Mouse (Mus musculus) midbrain, embryonic 10.5 days (tissue): ENCODE measurements at regions not wholly inside any gene's neighbourhood (a gene's known extent, or its start where the extent isn't known, plus 50 kb on each side); places are given as distances from the start of the nearest gene placed in this dataset.

Experiments
- DNase-seq: peaks from one replicate; pipeline ENCODE4 v3.0.0-alpha.2; 2017; ENCODE audit warnings: low spot score
- H3K27ac ChIP-seq: fragments of 300-500 bp; sonication (generic); replicated peaks from 2 replicates; pipeline ENCODE4 v1.5.1; 2016; ENCODE audit warnings: mild to moderate bottlenecking
- H3K27me3 ChIP-seq: fragments of 300-500 bp; sonication (generic); 2 replicates; pipeline ENCODE4 v1.6.1; 2016; ENCODE audit warnings: low read depth, mild to moderate bottlenecking; ENCODE audit not compliant: poor library complexity, severe bottlenecking
- H3K36me3 ChIP-seq: fragments of 300-500 bp; sonication (generic); 2 replicates; pipeline ENCODE4 v1.6.1; 2016; ENCODE audit warnings: mild to moderate bottlenecking, moderate library complexity
- H3K4me1 ChIP-seq: fragments of 300-500 bp; sonication (generic); 2 replicates; pipeline ENCODE4 v1.6.1; 2016
- H3K4me3 ChIP-seq: fragments of 300-500 bp; sonication (generic); 2 replicates; pipeline ENCODE4 v1.5.1; 2016; ENCODE audit warnings: mild to moderate bottlenecking, moderate library complexity
- H3K9me3 ChIP-seq: fragments of 300-500 bp; sonication (generic); replicated peaks from 2 replicates; pipeline ENCODE4 v1.6.1; 2016; ENCODE audit warnings: mild to moderate bottlenecking
- WGBS: fragments of 180-500 bp; shearing (Covaris S2); methylation state at CpG from one replicate; pipeline ENCODE4 v1.1.7; 2016; 5-methylcytosine and 5-hydroxymethylcytosine counted together

GRCm38 (mm10) chr10:98333411-98334067 lies 580.7 kb upstream of the Atp2b1 start:
- H3K27me3 ChIP-seq = no peaks in the 10 kb centered on the region
- 73% methylated on average over 6 of the region's 6 CpGs for WGBS
- DNase-seq = no peak

GRCm38 (mm10) chr10:98343827-98344226 lies 570.4 kb upstream of the Atp2b1 start:
- Histone ChIP-seq H3K9me3 (no peaks in the 10 kb centered on the region), H3K27ac (no peak overlapping the region), H3K36me3 (no peaks in the 10 kb centered on the region), H3K4me1 (no peaks in the 10 kb centered on the region), H3K4me3 (no peak overlapping the region), H3K27me3 (no peaks in the 10 kb centered on the region)
- 89% methylated on average over 5 of the region's 5 CpGs for WGBS
- DNase-seq = no peak

More at GRCm38 (mm10) chr10:98333411-98334067, 580.7 kb upstream of the Atp2b1 start:
- no peak overlapping the region for H3K27ac ChIP-seq
- H3K9me3 ChIP-seq = no peaks in the 10 kb centered on the region
- no peaks in the 10 kb centered on the region for H3K4me1 ChIP-seq
- no peak overlapping the region for H3K4me3 ChIP-seq
- no peaks in the 10 kb centered on the region for H3K36me3 ChIP-seq

GRCm38 (mm10) chr10:98349466-98349865 lies 564.7 kb upstream of the Atp2b1 start:
- DNase-seq = no peak
- H3K27ac ChIP-seq = no peak overlapping the region
- H3K4me1 ChIP-seq = no peaks in the 10 kb centered on the region
- no peak overlapping the region for H3K4me3 ChIP-seq
- H3K27me3 ChIP-seq = no peaks in the 10 kb centered on the region
- H3K36me3 ChIP-seq = no peaks in the 10 kb centered on the region
- no peaks in the 10 kb centered on the region for H3K9me3 ChIP-seq
- WGBS = 93% methylated on average over 5 of the region's 5 CpGs

GRCm38 (mm10) chr10:98350318-98350926 lies 563.8 kb upstream of the Atp2b1 start:
- Histone ChIP-seq H3K4me1 (no peaks in the 10 kb centered on the region), H3K36me3 (no peaks in the 10 kb centered on the region), H3K4me3 (no peak overlapping the region), H3K9me3 (no peaks in the 10 kb centered on the region), H3K27me3 (no peaks in the 10 kb centered on the region), H3K27ac (no peak overlapping the region)
- DNase-seq = no peak
- 87% methylated on average over 6 of the region's 6 CpGs for WGBS

- no peak for DNase-seq
- Histone ChIP-seq H3K27me3 (no peaks in the 10 kb centered on the region), H3K27ac (no peak overlapping the region), H3K4me3 (no peak overlapping the region), H3K4me1 (no peaks in the 10 kb centered on the region), H3K9me3 (no peaks in the 10 kb centered on the region), H3K36me3 (no peaks in the 10 kb centered on the region)
- WGBS = 92% methylated on average over 2 of the region's 2 CpGs
Observed at GRCm38 (mm10) chr10:98352061-98352460, 562.1 kb upstream of the Atp2b1 start.

- no peak overlapping the region for H3K4me3 ChIP-seq
- DNase-seq = no peak
- H3K36me3 ChIP-seq = no peaks in the 10 kb centered on the region
- no peaks in the 10 kb centered on the region for H3K27me3 ChIP-seq
- 96% methylated on average over 2 of the region's 2 CpGs for WGBS
- no peak overlapping the region for H3K27ac ChIP-seq
- no peaks in the 10 kb centered on the region for H3K9me3 ChIP-seq
- H3K4me1 ChIP-seq = no peaks in the 10 kb centered on the region
Observed at GRCm38 (mm10) chr10:98354486-98354885, 559.7 kb upstream of the Atp2b1 start.

GRCm38 (mm10) chr10:98364604-98365003 lies 549.6 kb upstream of the Atp2b1 start:
- H3K27ac ChIP-seq = no peak overlapping the region
- H3K4me1 ChIP-seq = no peaks in the 10 kb centered on the region
- 74% methylated on average over 2 of the region's 2 CpGs for WGBS
- DNase-seq = no peak
- no peak overlapping the region for H3K4me3 ChIP-seq
- no peaks in the 10 kb centered on the region for H3K36me3 ChIP-seq
- no peaks in the 10 kb centered on the region for H3K27me3 ChIP-seq
- no peaks in the 10 kb centered on the region for H3K9me3 ChIP-seq

GRCm38 (mm10) chr10:98372561-98372960 lies 541.6 kb upstream of the Atp2b1 start:
- no peak for DNase-seq
- Histone ChIP-seq H3K27me3 (no peaks in the 10 kb centered on the region), H3K4me3 (no peak overlapping the region), H3K36me3 (no peaks in the 10 kb centered on the region), H3K9me3 (no peaks in the 10 kb centered on the region), H3K27ac (no peak overlapping the region), H3K4me1 (no peaks in the 10 kb centered on the region)
- WGBS = 75% methylated on average over 4 of the region's 4 CpGs

GRCm38 (mm10) chr10:98373314-98373713 lies 540.9 kb upstream of the Atp2b1 start:
- DNase-seq = no peak
- Histone ChIP-seq H3K27me3 (no peaks in the 10 kb centered on the region), H3K4me3 (no peak overlapping the region), H3K36me3 (no peaks in the 10 kb centered on the region), H3K9me3 (no peaks in the 10 kb centered on the region), H3K4me1 (no peaks in the 10 kb centered on the region), H3K27ac (no peak overlapping the region)
- WGBS = 79% methylated on average over 3 of the region's 3 CpGs

GRCm38 (mm10) chr10:98374684-98375083 lies 539.5 kb upstream of the Atp2b1 start:
- Histone ChIP-seq H3K27ac (no peak overlapping the region), H3K27me3 (no peaks in the 10 kb centered on the region), H3K4me3 (no peak overlapping the region), H3K36me3 (no peaks in the 10 kb centered on the region), H3K9me3 (no peaks in the 10 kb centered on the region), H3K4me1 (no peaks in the 10 kb centered on the region)
- DNase-seq = no peak

- Histone ChIP-seq H3K4me3 (no peak overlapping the region), H3K36me3 (no peaks in the 10 kb centered on the region), H3K27me3 (no peaks in the 10 kb centered on the region), H3K4me1 (no peaks in the 10 kb centered on the region), H3K9me3 (no peaks in the 10 kb centered on the region), H3K27ac (no peak overlapping the region)
- DNase-seq = no peak
Observed at GRCm38 (mm10) chr10:98388543-98388942, 525.7 kb upstream of the Atp2b1 start.

GRCm38 (mm10) chr10:98399864-98400263 lies 514.3 kb upstream of the Atp2b1 start:
- Histone ChIP-seq H3K4me3 (no peak overlapping the region), H3K27ac (0 out of 2 replicates have a peak overlapping the region, but pooled peaks have one; percentile 4), H3K9me3 (no peaks in the 10 kb centered on the region), H3K4me1 (peaks cover 17% of the 10 kb centered on the region), H3K27me3 (no peaks in the 10 kb centered on the region), H3K36me3 (no peaks in the 10 kb centered on the region)
- DNase-seq = peak; percentile 37
- WGBS = 10% methylated on average over 1 of the region's 1 CpGs

GRCm38 (mm10) chr10:98417807-98418743 lies 496.1 kb upstream of the Atp2b1 start:
- no peaks in the 10 kb centered on the region for H3K36me3 ChIP-seq
- no peak for DNase-seq
- H3K4me3 ChIP-seq = no peak overlapping the region
- no peaks in the 10 kb centered on the region for H3K27me3 ChIP-seq
- WGBS = 87% methylated on average over 16 of the region's 17 CpGs
- no peaks in the 10 kb centered on the region for H3K4me1 ChIP-seq
- H3K9me3 ChIP-seq = no peaks in the 10 kb centered on the region
- H3K27ac ChIP-seq = no peak overlapping the region
